Mouse (Mus musculus): ENCODE data around the gene Mas1.

Gene Mas1

DNA sequence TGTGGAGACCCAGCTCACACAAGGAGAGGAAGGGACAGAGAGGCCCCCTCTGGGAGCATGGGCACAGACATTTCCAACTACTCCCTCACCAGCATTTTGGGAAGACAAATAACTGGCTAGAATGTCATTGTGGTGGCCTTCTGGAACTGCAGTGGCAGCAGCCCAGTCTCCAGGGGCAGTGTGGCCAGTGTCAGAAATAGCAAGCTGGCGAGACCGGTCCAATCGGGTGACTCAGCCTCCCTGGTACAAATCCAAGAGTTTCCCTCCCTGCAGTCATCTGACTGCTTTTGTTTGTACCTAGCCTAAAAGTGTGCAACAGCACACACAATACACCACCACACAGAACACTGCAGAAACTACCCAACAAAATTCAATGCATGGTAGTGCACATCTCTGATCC lies 35.7 kb downstream of the Mas1 start:
- no peak for DNase-seq (ENCODE audit: low read depth, low spot score)

DNA sequence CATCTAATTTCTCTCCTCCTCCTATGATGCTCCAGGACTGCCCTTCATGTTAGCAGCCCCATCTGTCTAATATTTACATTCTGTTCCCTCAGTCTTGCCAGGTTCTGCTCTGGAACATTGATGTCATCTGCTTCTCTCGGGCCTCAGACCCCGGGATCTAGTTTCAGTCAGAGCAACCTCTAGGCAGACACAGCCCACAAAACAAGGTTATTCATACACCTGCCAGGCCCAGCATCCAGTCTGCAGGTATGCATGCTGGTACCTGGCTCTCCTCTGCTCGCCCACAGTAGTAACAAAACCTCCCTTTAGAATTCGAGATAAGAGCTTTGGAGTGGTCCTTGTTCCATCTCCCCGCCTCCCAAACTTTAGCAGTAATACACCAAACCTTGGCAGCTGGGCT lies 37.6 kb downstream of the Mas1 start:
- no peak for DNase-seq (ENCODE audit: low read depth, low spot score)

DNA sequence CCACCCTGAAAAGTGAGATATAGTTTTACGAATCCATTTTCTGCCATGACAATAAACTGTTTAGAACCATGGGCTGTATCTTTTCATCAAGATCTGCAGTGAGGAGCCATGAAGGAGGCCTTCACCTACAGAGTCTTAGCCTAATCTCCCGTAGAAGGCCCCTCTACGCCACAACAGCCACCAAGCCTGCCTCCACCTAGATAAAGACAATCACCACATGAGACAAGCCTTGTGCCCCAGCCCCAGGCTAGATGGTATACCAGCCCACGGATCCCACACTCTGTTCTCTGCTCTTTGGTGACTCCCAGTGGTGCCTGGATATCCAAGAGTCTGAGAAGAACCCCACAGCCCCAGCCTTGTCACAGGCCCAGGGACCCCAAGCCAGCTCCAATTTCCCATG lies 52.1 kb downstream of the Mas1 start:
- no peak for DNase-seq (ENCODE audit: low read depth, low spot score)

DNA sequence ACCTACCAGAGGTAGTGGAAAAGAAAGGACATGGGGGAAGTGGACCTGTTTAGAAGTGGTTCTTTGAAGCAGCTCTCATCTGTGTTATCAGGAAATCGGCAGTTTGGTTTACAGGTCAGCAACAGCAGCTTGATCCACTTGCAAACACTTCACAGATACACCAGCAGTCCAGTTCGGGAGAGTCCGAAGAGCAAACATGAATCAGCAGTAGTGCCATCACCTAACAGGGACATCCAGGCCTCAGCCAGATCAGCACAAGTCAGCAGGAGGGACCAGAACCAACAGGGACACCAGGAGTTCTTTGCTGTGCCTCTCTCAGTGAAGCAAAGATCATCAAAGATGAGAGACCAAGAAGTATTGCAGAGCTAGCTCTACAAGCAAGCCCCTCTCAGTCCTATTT lies 53.4 kb downstream of the Mas1 start:
- no peak for DNase-seq (ENCODE audit: low read depth, low spot score)

DNA sequence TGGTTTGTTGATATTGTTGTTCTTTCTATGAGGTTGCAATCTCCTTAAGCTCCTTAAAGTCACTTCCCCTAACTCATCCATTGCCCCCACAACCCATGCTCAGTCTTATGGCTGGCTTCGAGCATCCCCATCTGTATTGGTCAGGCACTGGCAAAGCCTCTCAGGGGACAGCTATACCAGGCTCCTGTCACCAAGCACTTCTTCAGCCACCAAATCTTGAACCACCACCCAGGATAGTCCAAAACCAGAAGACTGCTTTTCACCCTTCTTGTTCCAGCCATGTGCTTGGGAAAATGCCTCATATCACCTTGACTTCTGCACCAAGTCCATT lies 57.0 kb downstream of the Mas1 start:
- DNase-seq (ENCODE audit: low read depth, low spot score) = no peak

DNA sequence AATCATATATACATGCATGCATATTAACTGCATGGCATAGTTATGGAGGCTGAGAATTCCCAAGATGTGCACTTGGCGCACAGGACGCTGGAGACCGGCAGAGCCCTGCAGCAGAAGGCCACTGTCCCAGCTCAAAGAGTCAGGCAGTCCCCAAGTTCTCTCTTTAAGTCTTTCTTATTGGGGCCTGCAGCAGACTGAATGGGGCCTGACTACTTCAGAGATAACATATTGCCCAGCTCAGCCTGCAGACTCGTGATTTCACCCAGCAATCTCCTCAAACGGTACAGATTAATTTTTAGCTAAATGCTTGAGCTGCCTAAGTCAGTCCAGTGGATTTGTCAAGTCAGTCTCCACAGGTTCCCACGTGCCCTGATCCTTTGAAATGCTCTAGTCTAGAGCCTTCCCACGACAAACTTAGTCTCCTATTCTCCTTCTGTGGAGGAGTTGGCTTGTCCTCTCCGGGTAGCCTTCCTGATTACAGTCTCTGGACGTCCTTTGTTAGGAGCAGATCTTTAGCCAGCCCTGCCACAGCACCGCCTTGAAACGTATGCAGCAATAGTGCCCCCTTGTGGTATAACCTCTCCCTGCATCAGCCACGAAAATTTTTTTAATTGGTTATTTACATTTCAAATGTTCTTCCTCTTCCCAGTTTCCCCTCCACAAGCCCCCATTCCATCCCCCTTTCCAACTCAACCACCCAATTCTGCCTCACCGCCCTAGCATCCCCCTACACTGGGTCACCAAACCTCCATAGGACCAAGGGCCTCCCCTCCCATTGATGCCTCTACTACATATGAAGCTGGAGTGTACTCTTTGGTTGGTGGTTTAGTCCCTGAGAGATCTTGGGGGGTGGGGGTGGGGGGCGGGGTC lies 57.6 kb downstream of the Mas1 start:
- peak; percentile 38 for DNase-seq (ENCODE audit: low read depth, low spot score)

DNA sequence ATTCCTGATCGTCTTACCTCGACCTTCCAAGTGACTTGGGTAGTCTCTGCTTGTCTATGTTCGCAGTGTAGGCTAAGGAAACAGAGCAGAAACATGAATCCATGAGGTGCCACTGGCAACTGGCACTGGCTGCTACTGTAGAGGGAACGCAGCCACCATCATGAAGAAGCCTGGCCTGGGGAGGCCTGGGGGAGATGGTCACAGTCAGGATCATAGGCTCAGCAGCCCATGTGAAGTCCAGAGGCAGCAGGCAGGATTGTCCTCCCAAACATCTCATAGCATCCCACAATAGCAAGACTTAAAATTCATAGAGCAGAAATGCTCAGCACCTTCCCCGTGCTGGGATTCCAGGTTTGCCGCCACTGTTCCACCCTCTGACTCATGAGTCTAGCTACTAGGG lies 59.1 kb downstream of the Mas1 start:
- DNase-seq (ENCODE audit: low read depth, low spot score) = no peak

DNA sequence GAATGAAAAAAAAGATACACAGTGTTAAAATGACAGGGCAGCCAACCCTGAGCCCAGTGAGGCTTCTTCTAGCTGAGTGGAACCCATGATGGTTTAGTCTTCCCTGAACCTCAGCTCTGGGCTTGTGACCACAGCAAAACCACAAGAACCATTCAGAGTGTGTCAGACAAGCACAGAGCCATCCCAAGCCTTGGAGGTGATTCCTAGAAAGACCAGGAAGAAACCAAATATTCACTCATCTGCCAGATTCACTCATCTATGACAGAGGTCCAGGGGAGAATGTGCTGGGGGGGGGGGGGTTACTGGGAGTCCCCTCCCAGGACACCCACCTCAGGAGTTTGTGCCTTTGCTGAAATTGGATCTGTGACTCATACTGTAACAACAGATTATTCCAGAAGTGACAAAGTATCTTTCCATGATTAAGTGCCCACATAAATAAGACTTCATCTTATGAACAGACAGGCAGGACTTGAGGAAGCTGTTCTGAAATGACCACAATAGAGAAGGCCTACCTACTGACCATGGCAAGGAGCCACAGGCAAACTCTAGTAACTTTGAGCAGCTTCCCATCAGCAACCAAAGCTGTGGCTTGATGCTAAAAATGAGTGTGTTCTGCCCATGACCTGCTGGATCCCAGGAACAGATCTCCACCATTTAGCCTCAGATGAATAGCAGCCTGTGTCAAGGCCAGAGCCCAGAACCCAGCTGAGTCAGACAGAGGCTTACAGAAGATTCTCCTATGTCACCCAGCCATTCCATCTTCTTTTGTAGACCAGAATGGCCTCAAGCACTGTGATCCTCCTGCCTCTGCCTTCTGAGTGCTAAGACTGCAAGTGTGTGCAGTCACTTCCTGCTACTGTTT lies 63.1 kb downstream of the Mas1 start:
- no peak for DNase-seq (ENCODE audit: low read depth, low spot score)

DNA sequence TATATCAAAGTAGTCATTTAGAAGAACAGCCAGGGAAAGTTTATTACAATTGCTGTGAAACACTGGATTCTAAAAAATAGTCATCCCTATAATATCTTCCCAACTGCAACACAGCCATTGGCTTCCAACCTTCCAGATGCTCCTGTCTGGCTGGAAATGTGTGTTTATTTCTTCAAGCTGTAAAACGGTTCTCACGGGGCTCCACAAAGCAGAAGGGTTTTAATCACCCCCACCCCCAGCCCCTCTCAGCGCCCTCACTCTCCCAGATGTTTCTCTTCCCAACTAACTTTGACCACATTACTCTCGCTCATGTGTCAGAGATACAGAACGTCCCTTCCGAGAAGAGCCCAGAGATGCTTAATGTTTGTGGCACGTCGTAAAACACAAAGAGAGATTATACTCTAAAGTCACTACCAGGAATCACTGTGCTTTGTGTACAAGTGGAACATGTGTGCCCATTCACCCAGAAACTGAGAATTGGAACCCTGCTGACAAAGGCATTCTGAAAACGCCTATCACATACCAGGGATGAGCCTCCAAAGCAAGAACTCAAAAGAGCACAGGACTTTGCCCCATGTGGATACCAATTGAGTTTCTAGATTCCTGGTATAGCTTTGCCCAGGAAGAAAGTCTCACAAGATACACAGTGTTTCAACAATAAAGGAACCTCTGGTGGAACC lies 65.9 kb downstream of the Mas1 start:
- DNase-seq (ENCODE audit: low read depth, low spot score) = no peak

DNA sequence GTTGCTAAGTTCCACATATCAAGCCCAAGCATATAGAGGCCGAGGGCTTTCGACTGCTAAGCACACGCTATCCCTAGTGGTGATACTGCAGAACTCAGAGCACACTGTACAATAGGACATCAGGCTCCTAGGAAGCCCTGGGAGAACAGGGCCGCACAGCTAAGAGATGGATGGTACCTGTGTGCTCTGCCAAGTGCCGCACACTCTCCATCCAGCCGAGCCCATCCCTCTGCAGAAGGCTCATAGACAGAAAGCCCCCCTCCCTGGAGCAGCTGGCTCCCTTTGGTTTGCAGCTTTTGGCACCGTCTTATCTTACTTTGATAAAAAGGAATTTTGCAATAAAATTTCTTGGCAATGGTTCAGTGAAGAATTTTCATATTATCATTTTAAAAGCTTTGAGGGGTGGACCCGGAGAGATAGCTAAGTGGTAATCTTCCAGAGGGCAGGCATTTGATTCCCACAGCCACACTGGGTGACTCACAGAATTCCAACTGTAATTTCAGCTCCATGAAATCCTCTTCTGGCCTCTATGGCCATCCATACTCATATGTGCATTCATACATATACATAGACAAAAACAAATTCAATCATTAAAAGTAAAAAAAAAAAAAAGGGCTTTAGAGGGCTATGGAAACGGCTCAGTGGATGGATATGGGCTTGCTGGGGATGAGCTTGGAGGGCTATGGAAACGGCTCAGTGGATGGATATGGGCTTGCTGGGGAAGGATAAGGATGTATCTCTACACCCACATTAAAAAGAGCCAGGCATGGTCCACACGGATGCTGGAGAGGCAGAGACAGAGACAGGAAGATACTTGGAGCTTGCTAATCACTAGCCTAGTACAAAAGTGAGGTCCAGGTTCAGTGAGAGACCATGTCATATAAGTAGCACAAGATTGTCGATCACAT lies 68.3 kb downstream of the Mas1 start:
- no peak for DNase-seq (ENCODE audit: low read depth, low spot score)

DNA sequence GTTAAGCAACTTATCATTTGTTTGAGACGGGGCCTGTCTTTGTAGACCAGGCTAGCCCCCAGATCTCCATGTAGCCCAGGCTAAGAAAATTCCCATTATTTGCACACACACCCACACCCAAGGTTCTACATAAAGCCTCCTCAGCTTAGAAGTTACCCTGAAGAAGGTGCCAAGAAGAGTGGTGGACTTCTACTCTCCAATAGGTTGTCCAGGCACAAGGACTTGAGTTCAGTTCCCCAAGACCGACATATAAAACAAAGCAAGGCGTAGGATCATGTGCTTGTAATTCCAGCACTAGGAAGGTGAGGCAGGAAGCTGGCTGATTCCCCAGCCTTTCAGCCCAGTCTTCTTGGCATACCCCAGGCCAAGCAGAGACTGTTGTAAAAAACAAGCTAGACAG lies 69.4 kb downstream of the Mas1 start:
- no peak for DNase-seq (ENCODE audit: low read depth, low spot score)

DNA sequence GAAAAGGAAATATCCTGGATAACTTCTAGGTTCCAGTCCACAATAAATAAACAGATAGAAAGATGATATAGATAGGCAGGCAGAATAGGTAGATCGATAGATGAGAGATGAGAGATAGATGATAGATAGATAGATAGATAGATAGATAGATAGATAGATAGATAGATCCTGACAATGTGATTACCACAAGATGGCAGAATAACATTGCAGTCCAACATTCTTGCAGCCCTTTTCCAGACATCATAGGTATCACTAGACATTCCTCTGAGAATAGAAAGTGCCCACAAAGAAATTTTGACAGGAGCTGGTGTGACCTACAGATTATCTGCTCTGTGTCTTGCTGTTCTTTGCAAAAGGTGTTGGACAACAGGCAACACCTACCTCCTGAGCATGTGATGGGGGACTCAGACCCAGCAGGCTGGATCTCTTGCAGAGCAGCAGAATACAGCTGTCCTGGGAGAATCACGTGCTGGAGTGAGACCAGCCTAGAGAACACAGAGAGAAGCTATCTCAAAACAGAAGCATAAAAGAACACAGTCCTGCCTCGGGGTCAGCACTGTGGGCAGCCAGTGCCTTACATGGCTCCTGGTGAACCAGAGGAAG lies 70.4 kb downstream of the Mas1 start:
- DNase-seq (ENCODE audit: low read depth, low spot score) = no peak

DNA sequence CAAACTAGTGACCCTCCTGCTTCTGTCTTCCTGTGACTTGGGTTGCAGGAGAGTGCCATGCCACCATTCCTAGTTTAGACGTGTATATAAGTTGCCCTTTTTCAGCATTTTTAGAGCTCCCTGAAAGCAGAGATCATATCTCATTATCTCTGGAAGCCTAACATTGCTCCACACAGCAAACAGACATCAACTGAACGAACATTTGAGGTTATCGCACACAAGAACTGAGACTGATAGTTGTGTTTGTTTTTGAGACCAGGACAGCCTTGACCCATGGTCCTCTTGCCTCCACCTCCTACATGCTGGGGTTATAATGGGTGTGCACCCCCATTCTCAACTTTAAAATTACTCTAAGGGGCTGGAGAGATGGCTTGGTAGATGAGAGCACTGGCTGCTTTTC lies 71.3 kb downstream of the Mas1 start:
- DNase-seq (ENCODE audit: low read depth, low spot score) = no peak

DNA sequence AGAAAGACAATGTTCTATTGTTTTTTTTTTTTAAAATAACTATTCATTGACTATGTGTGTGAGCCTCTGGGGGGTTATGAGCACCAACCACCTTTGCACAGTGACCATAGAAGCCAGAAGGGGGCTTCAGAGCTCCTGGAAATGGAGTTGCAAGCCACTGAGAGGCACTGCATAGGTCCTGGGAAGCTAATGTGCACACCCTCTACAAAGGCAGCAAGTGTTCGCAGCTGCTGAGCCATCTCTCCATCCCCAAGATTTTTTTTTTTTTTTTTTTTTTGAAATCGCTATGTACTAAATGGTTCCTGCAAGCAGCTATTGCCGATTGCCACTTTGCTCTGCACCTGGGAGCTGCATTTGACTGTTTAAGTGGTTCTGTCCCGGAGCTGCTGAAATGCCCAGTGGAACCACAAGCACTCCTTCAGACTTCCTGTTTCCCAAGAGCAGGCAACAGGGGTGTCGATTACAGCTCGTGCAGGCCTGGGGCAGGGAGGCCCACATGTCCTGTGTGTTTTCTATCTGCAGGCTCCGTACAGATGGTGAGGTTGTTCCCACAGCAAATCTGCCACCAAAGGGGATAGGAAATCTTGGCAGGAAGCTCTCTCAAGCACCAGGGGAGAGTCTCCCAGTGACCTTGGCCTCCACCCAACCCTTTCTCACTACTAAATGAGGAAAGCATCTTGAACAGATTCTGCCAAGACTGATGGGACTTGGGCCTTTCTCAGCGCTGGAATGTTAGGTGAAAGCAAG lies 74.1 kb downstream of the Mas1 start:
- DNase-seq (ENCODE audit: low read depth, low spot score) = no peak

DNA sequence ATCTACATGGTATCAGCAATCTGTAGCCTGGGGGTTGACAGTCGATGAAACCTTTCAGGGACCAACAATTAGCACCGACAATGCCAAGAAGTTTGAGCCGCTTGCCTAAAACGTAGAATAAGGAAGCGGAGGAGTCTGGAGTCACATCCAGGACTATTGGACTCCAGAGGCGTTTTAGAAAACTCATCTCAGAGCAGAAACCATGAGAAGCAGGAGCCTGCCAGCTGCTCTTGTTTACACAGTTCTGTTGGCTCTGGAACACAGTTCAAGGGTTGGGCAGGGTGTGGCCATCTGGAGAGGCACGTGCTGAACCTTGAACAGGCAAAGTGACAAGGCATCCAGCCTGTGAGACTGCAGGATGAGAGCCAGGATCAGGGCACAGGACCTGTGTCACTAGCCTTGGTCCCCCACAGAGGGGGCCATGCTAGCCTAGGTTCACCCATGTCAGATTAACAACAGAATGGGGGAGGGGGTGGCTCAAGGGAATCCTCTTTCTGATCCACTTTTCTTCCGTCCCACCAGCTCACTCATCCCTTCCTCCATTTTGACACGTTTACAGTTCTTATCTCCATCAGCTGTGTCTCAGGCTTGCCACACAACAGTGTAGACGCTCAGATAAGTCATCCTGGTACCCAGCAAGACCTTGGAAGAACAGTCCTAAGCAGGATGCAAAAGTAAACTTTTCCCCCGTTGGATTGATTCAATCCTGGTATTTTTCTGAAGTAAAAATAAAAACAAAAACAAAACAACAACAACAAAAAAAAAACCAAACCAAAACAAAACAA lies 75.3 kb downstream of the Mas1 start:
- DNase-seq (ENCODE audit: low read depth, low spot score) = no peak

DNA sequence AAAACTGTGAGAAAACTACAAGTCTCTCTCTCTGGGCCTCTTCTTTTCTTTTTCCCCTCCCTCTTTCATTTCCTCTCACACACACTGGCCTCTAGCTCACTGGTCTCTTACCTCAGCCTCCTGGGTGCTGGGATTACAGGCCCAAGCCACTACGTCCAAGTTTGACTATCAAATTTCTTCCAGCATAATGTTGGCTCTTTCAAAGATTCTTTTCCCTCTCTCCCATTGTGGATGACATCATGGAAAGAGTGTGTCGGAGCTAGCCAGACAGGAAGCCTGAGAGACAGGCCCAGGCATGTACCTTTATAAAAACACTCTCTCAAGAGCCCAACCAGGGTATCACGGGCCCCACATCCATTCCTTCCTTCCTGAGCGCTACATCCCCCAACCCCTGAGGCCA lies 76.5 kb downstream of the Mas1 start:
- DNase-seq (ENCODE audit: low read depth, low spot score) = no peak

DNA sequence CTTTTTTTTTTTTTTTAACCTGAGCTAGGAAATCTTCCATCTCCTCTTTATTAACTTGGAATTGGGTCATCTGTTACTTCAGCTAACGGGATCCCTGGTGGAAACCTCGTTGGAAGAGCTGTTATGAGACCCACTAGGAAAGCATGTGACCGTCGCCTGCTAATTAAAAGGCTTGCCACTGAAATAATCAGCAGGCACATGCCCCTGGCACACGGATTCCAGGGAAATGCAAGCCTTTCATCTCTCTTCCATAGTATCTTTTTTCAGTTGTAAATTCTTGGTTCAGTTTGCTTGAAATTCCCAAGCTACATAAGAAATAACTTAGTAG lies 76.9 kb downstream of the Mas1 start:
- no peak for DNase-seq (ENCODE audit: low read depth, low spot score)
